Mouse (Mus musculus): Measurements from ENCODE around the gene Ruvbl2. TPM values are rescaled to one million over a fixed set of nuclear protein-coding genes. Genes with fewer than 3 reads are reported as not detected.
A peak's percentile ranks its signal among the peaks of the same experiment; 100 is the strongest.
"Not testable (repeated sequence)": the region's sequence is repeated elsewhere in the genome, so short reads cannot be mapped to it uniquely, and the experiment has no call there.

The Ruvbl2 gene
- total RNA-seq, 2 experiments from 2014 or later: 30.4 to 33.0 TPM

DNA sequence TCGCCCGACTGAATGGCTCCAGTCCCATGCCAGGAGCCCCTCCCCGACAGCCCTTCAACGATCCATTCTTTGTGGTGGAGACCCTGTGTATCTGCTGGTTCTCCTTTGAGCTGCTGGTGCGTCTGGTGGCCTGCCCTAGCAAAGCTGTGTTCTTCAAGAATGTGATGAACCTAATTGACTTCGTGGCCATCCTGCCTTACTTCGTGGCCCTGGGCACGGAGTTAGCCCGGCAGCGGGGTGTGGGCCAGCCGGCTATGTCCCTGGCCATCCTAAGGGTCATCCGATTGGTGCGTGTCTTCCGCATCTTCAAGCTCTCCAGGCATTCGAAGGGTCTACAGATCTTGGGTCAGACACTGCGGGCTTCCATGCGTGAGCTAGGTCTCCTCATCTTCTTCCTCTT, 28.9 kb downstream of the Ruvbl2 start:
- no peak for DNase-seq (ENCODE audit: low spot score in 2 of 2)
- intact Hi-C loops (cut with DNase I): no loop called here

DNA sequence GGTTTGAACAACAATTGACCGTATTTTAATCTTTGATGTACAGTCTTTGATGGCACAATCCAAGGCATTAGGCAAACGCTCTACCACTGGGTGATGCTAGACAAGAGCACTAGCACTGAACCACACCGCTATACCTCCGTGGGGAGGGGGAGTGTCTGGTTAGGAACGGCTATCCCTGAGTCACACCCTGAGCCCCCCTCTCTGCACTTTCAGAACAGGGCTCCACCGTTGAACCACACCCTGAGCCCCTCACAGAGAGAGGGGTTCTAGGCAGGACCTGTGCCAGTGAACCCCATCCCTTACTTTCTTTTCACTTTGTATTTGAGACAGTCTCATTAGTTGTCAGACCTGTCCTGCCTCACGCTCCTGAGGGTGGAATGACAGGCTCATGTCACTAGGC, 29.5 kb downstream of the Ruvbl2 start:
- intact Hi-C loops (cut with DNase I): no loop called here
- DNase-seq (ENCODE audit: low spot score in 2 of 2): no peak

DNA sequence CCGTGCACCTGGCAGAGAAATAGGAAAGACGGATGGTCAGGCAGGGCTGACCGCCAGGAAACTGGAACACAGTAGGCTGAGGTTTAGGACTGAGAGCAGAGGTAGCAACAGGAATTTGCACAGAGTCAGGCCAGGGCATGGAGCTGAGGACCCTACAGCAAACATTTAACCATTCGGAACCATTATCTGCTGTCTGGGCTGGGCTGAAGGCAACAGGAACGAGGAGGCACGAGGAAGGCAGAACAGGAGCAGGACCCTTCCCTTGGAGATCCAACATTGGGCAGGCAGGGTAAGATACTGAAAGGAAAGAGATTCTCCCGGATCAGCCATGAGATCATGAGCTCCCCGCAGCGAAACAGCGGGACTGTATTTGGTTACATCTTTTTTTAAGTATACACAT, 30.1 kb downstream of the Ruvbl2 start:
- no peak for DNase-seq (ENCODE audit: low spot score in 2 of 2)
- intact Hi-C loops (cut with DNase I): no loop called here

DNA sequence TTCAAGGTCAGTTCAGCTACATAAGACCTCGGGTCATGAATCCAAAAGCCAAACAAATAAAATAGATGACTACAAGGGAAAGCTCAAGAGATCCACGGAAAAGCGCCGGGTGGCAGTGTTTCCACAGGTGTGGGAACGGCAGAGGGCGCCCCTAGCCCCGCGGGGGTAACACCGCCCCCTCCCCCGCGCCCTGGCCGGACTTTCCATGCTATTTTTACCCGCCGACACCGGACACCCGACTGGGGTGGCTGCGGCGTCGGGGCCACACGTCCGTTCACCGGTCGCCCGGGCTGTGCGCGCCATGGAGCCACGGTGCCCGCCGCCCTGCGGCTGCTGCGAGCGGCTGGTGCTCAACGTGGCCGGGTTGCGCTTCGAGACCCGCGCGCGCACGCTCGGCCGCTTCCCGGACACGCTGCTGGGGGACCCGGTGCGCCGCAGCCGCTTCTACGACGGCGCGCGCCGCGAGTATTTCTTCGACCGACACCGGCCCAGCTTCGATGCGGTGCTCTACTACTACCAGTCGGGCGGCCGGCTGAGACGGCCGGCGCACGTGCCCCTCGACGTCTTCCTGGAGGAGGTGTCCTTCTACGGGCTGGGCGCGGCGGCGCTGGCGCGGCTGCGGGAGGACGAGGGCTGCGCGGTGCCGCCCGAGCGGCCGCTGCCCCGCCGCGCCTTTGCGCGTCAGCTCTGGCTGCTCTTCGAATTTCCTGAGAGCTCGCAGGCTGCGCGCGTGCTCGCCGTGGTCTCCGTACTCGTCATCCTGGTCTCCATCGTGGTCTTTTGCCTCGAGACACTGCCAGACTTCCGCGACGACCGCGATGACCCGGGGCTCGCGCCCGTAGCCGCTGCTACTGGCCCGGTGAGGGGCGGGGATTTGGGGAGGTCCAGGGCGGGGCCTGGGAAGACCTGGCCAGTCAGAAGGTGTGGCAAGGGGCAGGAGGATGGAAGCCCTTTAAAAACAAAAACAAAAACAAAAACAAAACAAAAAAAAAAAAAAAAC, 31.4 kb downstream of the Ruvbl2 start:
- intact Hi-C loops (cut with DNase I): no loop called here
- no peak for DNase-seq (ENCODE audit: low spot score in 2 of 2)

DNA sequence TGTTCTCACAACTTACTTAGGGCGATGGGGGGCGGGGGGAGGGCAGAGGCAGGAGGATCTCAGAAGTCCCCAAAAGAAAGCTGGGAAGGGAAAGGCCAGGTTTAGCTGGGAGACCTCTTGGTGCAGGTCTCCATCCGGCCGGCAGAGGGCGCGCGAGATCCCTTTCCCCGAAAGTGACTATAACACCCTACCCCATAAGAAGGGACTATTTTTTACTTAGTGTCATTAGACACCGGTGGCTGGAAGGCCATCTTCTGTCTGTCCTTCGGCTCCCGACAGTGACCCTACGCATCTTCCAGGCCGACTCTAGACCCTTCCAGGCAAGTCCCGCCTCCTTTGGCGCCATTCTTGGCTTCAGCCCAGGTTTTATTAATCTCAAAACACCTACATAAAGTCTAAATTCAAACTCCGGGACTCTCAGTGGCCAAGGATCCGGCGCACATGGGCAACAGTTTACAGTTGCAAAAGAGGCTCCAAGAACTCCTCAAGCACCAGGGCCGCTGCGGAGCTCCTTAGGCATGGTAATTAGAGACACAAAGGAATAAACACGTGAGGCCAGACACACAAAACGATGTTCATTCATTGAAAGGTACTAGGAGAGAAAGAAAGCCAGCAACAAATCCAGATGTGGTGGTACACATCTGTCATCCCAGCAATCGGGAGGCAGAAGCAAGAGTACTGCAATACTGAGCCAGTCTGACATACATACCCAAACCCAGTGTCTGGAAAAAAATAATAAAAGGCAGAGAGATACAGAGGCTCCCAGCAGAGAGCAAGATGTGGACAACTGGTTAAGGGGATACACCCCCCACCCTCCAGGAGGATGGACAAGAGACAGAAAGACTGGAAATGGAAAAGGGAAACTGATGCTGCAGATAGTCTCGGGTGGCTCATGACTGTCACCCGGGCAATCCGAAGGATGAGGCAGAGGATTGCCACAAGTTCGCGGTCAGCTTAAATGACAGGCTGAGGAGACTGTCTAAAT, 32.5 kb downstream of the Ruvbl2 start, which contains the start of gene Kcna7:
Gene Kcna7 (plus strand): TSS at position 563 of the 985 bp plus-strand sequence.
- DNase-seq (ENCODE audit: low spot score in 2 of 2): peak; percentile 60 to 70
- intact Hi-C loops (cut with DNase I): loop anchor here (2.0 kb wide), 1 partner anchor 29 kb away; the partner anchor contains the start of gene Gys1

DNA sequence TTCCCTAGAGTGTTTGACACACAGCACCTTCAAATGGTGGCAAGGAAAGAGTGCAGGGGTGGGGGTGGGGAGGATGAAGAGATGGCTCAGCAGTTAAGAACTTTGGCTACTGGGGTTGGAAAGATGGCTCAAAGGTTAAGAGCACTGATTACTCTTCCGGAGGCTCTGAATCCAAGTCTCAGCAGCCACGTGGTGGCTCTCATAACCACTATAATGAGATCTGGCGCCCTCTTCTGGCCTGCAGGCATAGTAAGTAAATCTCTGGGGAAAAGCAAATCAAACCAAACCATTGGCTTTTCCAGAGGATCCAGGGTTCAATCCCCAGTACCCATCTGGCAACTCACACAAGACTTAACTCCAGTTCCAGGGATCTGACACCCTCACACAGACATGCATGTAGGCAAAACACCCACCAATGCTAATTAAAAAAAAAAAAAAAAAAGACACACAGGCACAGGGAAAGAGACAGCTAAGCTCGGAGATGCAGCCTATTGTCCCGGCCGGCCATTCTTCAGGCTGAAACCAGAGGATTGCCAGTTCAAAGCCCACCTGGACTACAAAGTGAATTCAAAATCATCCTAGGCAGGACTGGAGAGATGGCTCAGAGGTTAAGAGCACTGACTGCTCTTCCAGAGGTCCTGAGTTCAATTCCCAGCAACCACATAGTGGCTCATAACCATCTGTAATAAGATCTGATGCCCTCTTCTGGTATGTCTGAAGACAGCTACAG, 34.2 kb downstream of the Ruvbl2 start:
- intact Hi-C loops (cut with DNase I): loop anchor here (2.0 kb wide), 1 partner anchor 31 kb away; the partner anchor contains the start of gene Gys1
- DNase-seq (ENCODE audit: low spot score in 2 of 2): peak; percentile 23 to 31

DNA sequence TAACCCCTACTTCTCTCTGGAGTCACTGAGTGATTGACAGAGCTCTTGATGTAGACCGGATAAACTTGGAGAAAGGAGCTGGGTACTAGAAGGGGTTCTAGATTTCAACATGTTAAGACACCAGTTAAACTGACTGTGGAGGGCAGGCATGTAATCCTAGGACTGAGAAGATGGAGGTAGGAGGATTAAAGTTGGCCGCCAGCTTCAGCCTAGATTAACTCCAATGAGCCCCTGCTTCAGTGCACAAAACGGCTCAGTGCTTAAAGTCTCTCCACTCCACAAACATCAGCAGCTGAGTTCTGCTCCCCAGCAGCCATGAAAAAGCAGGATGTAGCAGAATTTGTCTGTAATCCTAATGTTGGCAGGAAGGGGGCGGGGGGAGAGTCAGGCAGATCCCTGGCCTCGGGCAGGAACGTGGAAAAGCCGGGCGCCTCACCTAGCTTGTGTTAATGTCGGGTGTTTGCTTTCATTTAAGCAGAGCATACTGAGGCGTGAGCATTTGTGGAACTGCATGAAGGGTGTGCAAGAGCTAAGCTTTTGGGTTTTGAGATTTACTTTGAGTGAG, 36.3 kb downstream of the Ruvbl2 start:
- no peak for DNase-seq (ENCODE audit: low spot score in 2 of 2)
- intact Hi-C loops (cut with DNase I): no loop called here

DNA sequence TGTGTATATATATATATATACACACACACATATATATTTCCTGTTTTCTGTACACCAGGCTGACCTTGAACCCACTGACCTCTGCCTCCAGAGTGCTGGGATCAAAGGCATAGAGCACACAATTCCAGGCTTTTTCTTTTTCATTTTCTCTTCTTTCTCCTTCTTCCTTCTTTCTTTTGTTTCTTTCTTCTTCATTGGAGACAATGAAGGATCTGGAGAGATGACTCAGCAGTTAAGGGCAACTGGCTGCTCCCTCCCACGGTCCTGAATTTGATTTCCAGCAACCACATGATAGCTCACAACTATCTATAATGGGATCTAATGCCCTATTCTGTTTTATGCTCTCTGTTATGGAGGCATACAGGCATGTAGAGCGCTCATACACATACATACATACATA, 41.1 kb downstream of the Ruvbl2 start:
- no peak for DNase-seq (ENCODE audit: low spot score in 2 of 2)
- intact Hi-C loops (cut with DNase I): no loop called here

DNA sequence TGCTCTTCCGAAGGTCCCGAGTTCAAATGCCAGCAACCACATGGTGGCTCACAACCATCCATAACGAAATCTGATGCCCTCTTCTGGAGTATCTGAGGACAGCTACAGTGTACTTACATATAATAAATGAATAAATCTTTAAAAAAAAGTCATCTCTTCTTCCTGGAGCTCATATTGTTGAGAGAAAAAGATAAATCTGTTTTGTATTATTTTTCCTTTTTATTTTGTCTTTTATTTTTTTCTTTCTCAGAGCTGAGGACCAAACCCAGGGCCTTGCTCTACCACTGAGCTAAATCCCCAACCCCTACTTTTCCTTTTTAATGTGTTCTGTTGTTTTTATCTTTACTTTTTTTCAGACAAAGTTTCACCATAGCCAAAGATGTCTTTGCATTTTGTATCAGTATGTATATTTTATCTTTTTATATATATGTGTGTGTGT, 41.5 kb downstream of the Ruvbl2 start:
- intact Hi-C loops (cut with DNase I); DNase-seq (ENCODE audit: low spot score in 2 of 2): not testable (repeated sequence)

DNA sequence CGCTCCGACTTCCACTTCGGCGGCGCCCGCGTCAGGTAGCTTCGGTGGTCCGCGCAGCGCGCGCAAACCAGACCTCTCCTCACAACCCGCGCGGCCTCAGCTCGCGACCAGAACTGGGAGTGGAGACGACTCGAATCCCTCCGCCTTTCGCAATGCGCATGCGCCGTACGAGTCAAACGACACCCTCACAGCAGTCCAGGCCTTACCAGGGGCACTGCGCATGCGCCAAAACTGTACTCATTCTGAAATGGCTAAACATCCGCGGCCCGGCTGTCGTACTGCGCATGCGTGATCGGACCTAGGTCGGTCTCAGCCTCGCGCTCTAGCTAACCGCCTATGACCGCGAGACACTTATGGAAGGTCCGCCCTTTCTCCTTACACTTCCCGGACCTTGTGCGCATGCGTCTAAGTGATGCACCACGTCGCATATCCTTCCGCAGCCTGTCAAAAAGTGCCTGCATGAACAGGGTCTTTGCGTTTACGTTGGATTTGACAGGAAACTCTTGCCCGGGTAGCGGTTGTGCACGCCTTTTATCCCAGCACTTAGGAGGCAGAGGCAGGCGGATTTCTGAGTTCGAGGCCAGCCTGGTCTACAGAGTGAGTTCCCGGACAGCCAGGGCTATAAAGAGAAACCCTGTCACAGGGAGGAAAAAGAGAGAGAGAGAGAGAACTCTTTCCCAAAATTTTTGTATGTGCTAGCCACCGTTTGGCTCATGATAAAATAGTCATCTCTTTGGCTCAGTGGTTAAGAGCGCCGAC, 42.1 kb downstream of the Ruvbl2 start, which contains the start of gene Snrnp70:
Gene Snrnp70 (minus strand): TSS at position 165 of the 759 bp plus-strand sequence.
- peak; percentile 100 for DNase-seq (ENCODE audit: low spot score in 2 of 2)
- intact Hi-C loops (cut with DNase I): loop anchor here (2.0 kb wide), 1 partner anchor 19 kb away; no protein-coding TSS in a partner anchor

DNA sequence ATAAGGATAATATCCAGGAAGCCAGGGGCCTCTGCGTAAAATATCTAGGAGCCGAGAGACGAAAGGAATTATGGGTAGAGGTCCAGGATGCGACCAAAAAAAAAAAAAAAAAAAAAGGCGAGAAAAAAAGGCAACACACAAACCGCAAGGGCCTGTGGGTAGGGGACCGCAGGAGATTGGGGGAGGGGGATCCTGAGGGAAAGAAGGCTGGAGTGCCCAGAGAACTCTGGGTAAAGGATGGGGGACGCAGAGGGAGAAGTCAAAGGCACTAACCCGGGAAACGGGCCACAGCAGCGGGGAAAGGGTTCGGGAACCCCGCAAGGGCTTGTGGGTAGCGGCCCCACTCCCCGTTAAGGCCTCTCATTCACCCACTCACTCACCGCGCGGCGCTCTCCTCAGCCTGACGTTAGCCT, 42.8 kb downstream of the Ruvbl2 start:
- intact Hi-C loops (cut with DNase I): loop anchor here (2.0 kb wide), 1 partner anchor 18 kb away; no protein-coding TSS in a partner anchor
- no peak for DNase-seq (ENCODE audit: low spot score in 2 of 2)

DNA sequence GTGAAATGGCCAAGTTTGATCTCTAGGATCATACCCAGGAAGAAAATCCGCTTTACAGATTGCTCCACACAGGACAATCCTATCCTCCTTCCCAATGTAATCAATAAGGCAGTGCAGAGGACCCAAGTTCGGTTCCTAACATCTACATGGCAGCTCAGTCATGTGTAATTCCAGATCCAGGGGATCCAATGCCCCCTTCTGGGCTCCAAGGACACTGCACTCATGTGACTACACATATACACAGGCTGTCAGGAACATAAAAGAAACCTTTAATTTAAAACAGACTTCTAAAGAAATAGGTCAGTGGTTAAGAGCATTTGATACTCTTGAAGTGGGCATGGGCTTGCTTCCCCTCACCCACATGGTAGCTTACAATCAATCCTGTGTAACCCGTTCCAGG, 51.8 kb downstream of the Ruvbl2 start:
- DNase-seq (ENCODE audit: low spot score in 2 of 2): no peak
- intact Hi-C loops (cut with DNase I): no loop called here

DNA sequence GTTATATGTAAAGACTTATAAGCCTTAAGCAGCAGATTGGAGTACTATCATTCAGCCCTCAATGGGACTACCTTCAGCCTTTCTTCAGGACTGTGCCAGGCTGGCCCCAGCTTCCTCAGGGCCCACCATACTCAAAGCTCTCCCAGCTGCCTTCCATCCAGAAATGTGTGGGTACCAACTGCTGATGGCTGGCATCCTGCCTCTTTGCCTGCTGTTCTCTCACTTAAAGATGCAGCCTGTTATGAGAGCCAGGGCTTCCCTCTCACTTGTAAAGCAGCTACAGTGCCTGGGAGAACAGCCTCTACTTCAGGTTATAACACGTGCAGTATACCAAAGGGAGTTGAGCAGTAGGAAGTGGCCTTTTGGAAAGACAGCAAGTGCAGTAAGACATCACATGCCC, 61.8 kb downstream of the Ruvbl2 start:
- peak in 1 of 2 experiments; percentile 68 for DNase-seq (ENCODE audit: low spot score in 2 of 2)
- intact Hi-C loops (cut with DNase I): loop anchor here (2.0 kb wide), 1 partner anchor 19 kb away; the partner anchor contains the start of gene Snrnp70

DNA sequence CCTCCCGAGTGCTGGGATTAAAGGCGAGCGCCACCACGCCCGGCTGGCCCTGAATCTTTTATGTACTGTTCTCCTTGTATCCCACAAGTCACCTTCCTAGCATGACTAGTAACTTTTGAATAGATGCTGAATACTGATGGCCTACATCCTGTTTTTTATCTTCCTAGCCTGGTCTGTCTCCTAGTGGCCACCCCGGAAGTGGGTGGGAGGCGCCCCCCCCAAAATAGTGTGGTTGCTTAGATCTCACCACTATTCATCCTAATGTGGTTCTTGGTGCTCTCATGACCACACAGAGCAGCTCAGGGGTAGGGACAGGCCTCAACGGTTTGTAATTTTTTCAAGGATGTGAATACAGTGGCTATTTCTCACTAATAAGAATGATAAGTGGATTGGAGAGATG, 63.3 kb downstream of the Ruvbl2 start:
- DNase-seq (ENCODE audit: low spot score in 2 of 2): no peak
- intact Hi-C loops (cut with DNase I): no loop called here

DNA sequence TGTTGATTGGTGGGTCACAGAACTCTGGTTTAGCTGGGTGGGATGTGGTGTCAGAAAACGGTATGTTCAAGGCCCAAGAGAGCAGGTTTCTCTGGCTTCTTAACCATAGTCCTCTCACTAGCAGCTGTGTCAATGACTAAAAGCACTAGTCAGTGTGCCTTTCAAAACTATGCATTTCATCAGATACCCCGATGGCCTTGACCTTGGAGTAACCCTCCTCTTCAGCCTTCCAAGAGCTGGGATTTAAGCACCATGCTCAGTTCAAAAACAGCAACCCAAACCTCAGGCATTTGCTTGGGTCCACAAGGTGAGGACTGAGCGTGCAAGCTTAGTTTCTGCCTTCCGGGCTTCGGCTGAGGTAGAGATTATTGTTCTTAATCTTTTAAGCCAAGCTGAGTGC, 65.5 kb downstream of the Ruvbl2 start:
- intact Hi-C loops (cut with DNase I): no loop called here
- DNase-seq (ENCODE audit: low spot score in 2 of 2): no peak
